Mouse (Mus musculus): ENCODE results near the gene Slc27a4.

DNA sequence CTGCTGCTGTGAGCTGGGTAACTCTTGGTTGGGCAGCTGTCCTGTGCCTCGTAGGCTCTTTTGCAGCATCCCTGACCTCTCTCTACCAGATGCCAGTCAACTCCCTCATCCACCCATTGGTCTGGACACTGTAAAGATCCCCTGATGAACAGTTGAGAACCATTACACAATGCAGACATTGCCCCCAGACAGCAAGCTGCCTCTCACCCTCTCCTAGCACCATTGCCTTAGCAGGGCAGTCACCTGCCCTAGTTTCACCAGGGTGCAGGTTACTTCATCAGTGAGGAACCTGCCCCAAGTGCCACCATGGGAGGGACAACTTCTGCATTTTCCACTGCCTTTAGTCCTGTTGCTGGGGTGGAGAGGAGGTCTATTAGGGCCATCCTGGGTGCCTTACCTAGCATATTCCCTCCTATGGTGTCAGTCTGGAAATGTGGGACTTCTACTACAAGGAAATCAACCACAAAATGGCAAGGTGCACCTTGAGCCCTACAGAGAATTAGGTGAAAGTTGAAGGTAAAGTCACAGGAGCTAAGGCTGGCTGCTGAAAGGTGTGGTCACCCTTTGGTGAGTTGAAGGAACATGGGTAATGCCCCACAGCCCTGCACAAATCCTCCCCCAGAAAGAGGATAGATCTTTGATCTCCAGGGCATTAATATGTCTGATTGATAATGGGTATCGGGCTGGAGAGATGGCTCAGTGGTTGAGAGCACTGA lies 9.5 kb upstream of the Slc27a4 start:
- TF ChIP-seq CTCF (IDR thresholded peaks at IDR 0.05; ENCODE audit: low read depth, low read length) (no peak), TAL1 (conservative IDR thresholded peaks at IDR 0.05; ENCODE audit: low read depth, low read length) (no peak), POLR2AphosphoS5 (IDR thresholded peaks at IDR 0.05; ENCODE audit: insufficient replicate concordance, low read depth, low read length) (no peak)
